Mouse (Mus musculus) megakaryocyte, adult 5-6 weeks (primary cell): ENCODE data around the gene Olfr389. TPM values are rescaled to one million over a fixed set of nuclear protein-coding genes. Genes with fewer than 3 reads are reported as not detected.

Source experiments
- ATAC-seq: 2 replicates; pipeline ENCODE4 v1.8.0; 2016; ENCODE audit warnings: mild to moderate bottlenecking, inconsistent platforms; ENCODE audit not compliant: poor library complexity, severe bottlenecking
- total RNA-seq, 2 experiments: library from RNA; stranded (forward) in 1 of 2; stranded (reverse) in 1 of 2; fragments of 153-499, 151-499 nt in 1 of 2; fragments of 221-1000, 200-1000 nt in 1 of 2; gene quantifications; 2 replicates each; pipeline versions ENCODE4 v1.2.3 to v1.2.4; 2015 to 2017

The Olfr389 gene
- not detected in 2 replicates for total RNA-seq (2015)
- not detected in 2 replicates for total RNA-seq (2017)

GRCm38 (mm10) chr11:73780613-73781012 is at the start of gene Olfr389:
Gene Olfr389, minus strand, starts transcription at chr11:73780713.
- no peak for ATAC-seq

DNA sequence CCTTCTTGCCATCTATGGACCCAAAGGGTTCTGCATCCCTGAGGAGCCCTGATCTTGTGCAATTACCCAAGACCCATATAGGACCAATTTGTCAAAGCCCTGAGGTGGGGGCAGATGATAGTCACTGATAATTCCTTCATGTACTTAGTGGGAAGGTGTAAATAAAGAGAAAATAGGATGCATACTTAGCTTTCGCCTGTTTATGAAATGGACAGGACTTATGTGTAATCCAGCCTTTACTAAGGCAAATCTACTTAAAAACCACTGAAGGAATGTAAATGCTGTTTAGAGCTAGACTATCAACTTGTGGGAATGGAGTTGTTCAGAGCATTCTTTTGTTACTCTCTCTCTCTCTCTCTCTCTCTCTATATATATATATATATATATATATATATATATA is 36.4 kb upstream of the Olfr389 start, which contains the start of gene Olfr392:
Gene Olfr392, minus strand, starts transcription at position 101 of the 400 bp plus-strand sequence.
- ATAC-seq = no peak

DNA sequence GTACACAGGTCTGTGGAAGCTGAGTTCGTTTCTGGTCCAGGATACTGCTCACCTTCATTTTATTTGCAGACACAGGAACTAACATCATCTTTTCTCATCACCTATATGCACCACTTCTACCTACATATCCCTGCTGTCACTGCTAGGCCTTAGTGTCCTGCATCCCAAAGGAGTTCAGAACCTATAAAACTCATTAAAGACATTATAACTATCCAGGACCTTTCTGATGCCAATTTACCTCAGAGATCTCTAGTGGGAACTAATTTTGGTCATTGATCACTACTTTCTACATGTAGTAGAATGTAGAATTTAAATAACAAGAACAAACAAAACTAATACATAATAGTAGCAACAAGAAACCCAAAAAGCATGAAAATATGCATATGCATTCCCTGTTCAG is 22.4 kb upstream of the Olfr389 start, which contains the start of gene Olfr391-ps:
Gene Olfr391-ps, minus strand, starts transcription at position 101 of the 400 bp plus-strand sequence.
- no peak for ATAC-seq

GRCm38 (mm10) chr11:73782664-73783063 is 2.2 kb upstream of the Olfr389 start, which contains the start of gene Olfr390:
Gene Olfr390, plus strand, starts transcription at chr11:73782964.
- ATAC-seq = no peak

DNA sequence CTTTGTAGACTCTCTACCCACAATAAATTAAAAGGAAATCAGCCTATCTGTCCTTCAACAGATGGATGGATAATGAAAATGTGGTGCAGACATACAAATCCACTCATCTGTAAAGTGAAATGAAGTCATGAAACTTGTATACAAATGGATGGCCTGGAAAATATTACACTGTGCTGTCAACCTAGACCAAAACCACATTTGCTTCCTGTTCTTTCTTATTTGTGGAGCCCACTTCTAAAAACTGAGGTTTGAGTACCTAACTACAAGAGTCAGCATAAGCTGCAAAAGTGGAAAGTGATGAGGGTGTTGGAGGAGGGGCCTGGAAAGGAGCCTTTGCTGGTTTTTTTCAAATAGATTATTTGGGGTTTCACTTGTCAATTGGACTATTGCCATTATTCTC is 21.4 kb downstream of the Olfr389 start:
- no peak for ATAC-seq

Other genes with a start within 250 kb of the Olfr389 start
- gene Olfr385, start 187.7 kb downstream of the Olfr389 start, total RNA-seq (2015) = not detected in 2 replicates
- gene Olfr385, start 187.7 kb downstream of the Olfr389 start, total RNA-seq (2017) = not detected in 2 replicates
- not detected in 2 replicates for gene Olfr384, start 182.1 kb downstream of the Olfr389 start, total RNA-seq (2015)
- gene Olfr384, start 182.1 kb downstream of the Olfr389 start, total RNA-seq (2017) = not detected in 2 replicates
- not detected in 2 replicates for gene Zfp735, start 91.9 kb downstream of the Olfr389 start, total RNA-seq (2015)
- not detected in 2 replicates for gene Zfp735, start 91.9 kb downstream of the Olfr389 start, total RNA-seq (2017)
- gene Olfr390, start 2.3 kb upstream of the Olfr389 start, total RNA-seq (2015) = not detected in 2 replicates
- gene Olfr390, start 2.3 kb upstream of the Olfr389 start, total RNA-seq (2017) = 0.04 TPM in 1 of 2 replicates, not detected in the other
- not detected in 2 replicates for gene Olfr391-ps, start 22.3 kb upstream of the Olfr389 start, total RNA-seq (2015)
- not detected in 2 replicates for gene Olfr391-ps, start 22.3 kb upstream of the Olfr389 start, total RNA-seq (2017)
- gene Olfr392, start 36.3 kb upstream of the Olfr389 start, total RNA-seq (2015) = 0.04 TPM in 1 of 2 replicates, not detected in the other
- gene Olfr392, start 36.3 kb upstream of the Olfr389 start, total RNA-seq (2017) = not detected in 2 replicates
- not detected in 2 replicates for gene Olfr393, start 70.7 kb upstream of the Olfr389 start, total RNA-seq (2015)
- not detected in 2 replicates for gene Olfr393, start 70.7 kb upstream of the Olfr389 start, total RNA-seq (2017)
- gene Olfr394, start 110.1 kb upstream of the Olfr389 start, total RNA-seq (2015) = not detected in 2 replicates
- gene Olfr394, start 110.1 kb upstream of the Olfr389 start, total RNA-seq (2017) = not detected in 2 replicates
- gene Olfr395, start 128.6 kb upstream of the Olfr389 start, total RNA-seq (2015) = not detected in 2 replicates
- not detected in 2 replicates for gene Olfr395, start 128.6 kb upstream of the Olfr389 start, total RNA-seq (2017)
- not detected in 2 replicates for gene Olfr23, start 156.0 kb upstream of the Olfr389 start, total RNA-seq (2015)
- not detected in 2 replicates for gene Olfr23, start 156.0 kb upstream of the Olfr389 start, total RNA-seq (2017)
- not detected in 2 replicates for gene Olfr397, start 180.1 kb upstream of the Olfr389 start, total RNA-seq (2015)
- gene Olfr397, start 180.1 kb upstream of the Olfr389 start, total RNA-seq (2017) = not detected in 2 replicates
- not detected in 2 replicates for gene Olfr398, start 209.7 kb upstream of the Olfr389 start, total RNA-seq (2015)
- gene Olfr398, start 209.7 kb upstream of the Olfr389 start, total RNA-seq (2017) = not detected in 2 replicates